In genomic region chr3:35703528-35704327, GRCm38 (mm10) we compare ENCODE assay signal across 23 mouse cellular contexts. TPM values are rescaled to one million over a fixed set of nuclear protein-coding genes. Genes with fewer than 3 reads are reported as not detected.
A peak's percentile ranks its signal among the peaks of the same experiment; 100 is the strongest.
DNase-seq lines count a peak whose midpoint lies in the region; ATAC-seq and TF ChIP-seq lines count a peak whose summit lies in the region.
"Had no signal": no experiment of that assay in that cellular context is flagged by ENCODE, and none has a peak within 500 bp of the region (broad histone marks: within the 10 kb centered on the region; RNA-seq: fewer than 3 reads in every experiment).

No protein-coding gene starts in this region.

- H3K4me2 ChIP-seq in lung, postnatal 0 days (replicated peaks; ENCODE audit: low read depth, low read length) = no peak overlapping the region
- H3K4me2 ChIP-seq in intestine, embryonic 16.5 days (ENCODE audit: low read depth, low read length) = no peak overlapping the region
- H3K4me2 ChIP-seq: embryonic facial prominence, embryonic 12.5 days; embryonic facial prominence, embryonic 15.5 days; hindbrain, embryonic 12.5 days; hindbrain, embryonic 15.5 days had no signal

- TF ChIP-seq CTCF in lung, postnatal 0 days (IDR thresholded peaks at IDR 0.05) = no peak

- H3K4me3 ChIP-seq in lung, postnatal 0 days (ENCODE audit: low read depth, low read length) = no peak overlapping the region
- H3K4me3 ChIP-seq in intestine, embryonic 16.5 days (ENCODE audit: low read length) = no peak overlapping the region
- H3K4me3 ChIP-seq: embryonic facial prominence, embryonic 12.5 days; embryonic facial prominence, embryonic 15.5 days; gastrocnemius, adult 2 months; hindbrain, embryonic 12.5 days; hindbrain, embryonic 15.5 days had no signal

- H3K9me3 ChIP-seq in lung, postnatal 0 days (ENCODE audit: low read length) = no peaks in the 10 kb centered on the region
- no peaks in the 10 kb centered on the region for H3K9me3 ChIP-seq in intestine, embryonic 16.5 days (ENCODE audit: control insufficient read depth, low read length)
- H3K9me3 ChIP-seq: embryonic facial prominence, embryonic 12.5 days; embryonic facial prominence, embryonic 15.5 days; hindbrain, embryonic 12.5 days; hindbrain, embryonic 15.5 days had no signal

- 63% methylated on average over 8 of the region's 8 CpGs for WGBS in lung, postnatal 0 days
- 59% methylated on average over 8 of the region's 8 CpGs for WGBS in intestine, embryonic 16.5 days

- peak; percentile 4 for DNase-seq in adrenal gland, postnatal 25 days
- no peak for DNase-seq in adrenal gland, postnatal 4 days (ENCODE audit: low spot score in 2 of 2)
- peak; percentile 31 for DNase-seq in lung, postnatal 0 days (ENCODE audit: low spot score)
- DNase-seq in lung, postnatal 25 days (ENCODE audit: low spot score) = no peak
- DNase-seq in c-Kit-positive CD71-positive TER-119-positive erythroid progenitor cells, embryonic 14.5 days (ENCODE audit: low spot score) = no peak
- no peak for DNase-seq in gastrocnemius, adult 8-10 months (ENCODE audit: low spot score in 2 of 2)
- DNase-seq: B cell, adult 2 months; cerebellum, adult 18-20 months; cerebellum, adult 9-10 months; cerebellum, postnatal 25 days; forebrain, postnatal 0 days; gastrocnemius, adult 2 months; gastrocnemius, postnatal 25 days; heart, adult 18-20 months; kidney, adult 11 months; kidney, adult 9 months had no signal

- H3K27ac ChIP-seq in lung, postnatal 0 days (ENCODE audit: low read length) = no peak overlapping the region
- H3K27ac ChIP-seq in intestine, embryonic 16.5 days (ENCODE audit: low read length) = peak overlapping the region; percentile 23; the same call in 1 of the 2 replicates
- H3K27ac ChIP-seq: embryonic facial prominence, embryonic 12.5 days; embryonic facial prominence, embryonic 15.5 days; gastrocnemius, adult 2 months; hindbrain, embryonic 12.5 days; hindbrain, embryonic 15.5 days had no signal

- H3K27me3 ChIP-seq in lung, postnatal 0 days (replicated peaks; ENCODE audit: insufficient read depth, low read length) = no peaks in the 10 kb centered on the region
- no peaks in the 10 kb centered on the region for H3K27me3 ChIP-seq in intestine, embryonic 16.5 days (replicated peaks; ENCODE audit: control insufficient read depth, insufficient read depth, low read length)
- H3K27me3 ChIP-seq: embryonic facial prominence, embryonic 12.5 days; embryonic facial prominence, embryonic 15.5 days; hindbrain, embryonic 12.5 days; hindbrain, embryonic 15.5 days had no signal

- H3K36me3 ChIP-seq in lung, postnatal 0 days (ENCODE audit: insufficient read depth, low read length) = no peaks in the 10 kb centered on the region
- H3K36me3 ChIP-seq in intestine, embryonic 16.5 days (ENCODE audit: control insufficient read depth, insufficient read depth, low read length) = no peaks in the 10 kb centered on the region
- H3K36me3 ChIP-seq: embryonic facial prominence, embryonic 12.5 days; embryonic facial prominence, embryonic 15.5 days; hindbrain, embryonic 12.5 days; hindbrain, embryonic 15.5 days had no signal

- no peak overlapping the region for H3K9ac ChIP-seq in lung, postnatal 0 days (replicated peaks; ENCODE audit: low read depth)
- no peak overlapping the region for H3K9ac ChIP-seq in intestine, embryonic 16.5 days (ENCODE audit: low read depth, low read length)
- H3K9ac ChIP-seq: embryonic facial prominence, embryonic 12.5 days; embryonic facial prominence, embryonic 15.5 days; forebrain, postnatal 0 days; hindbrain, embryonic 12.5 days; hindbrain, embryonic 15.5 days had no signal

- no peak for TF ChIP-seq EP300 in lung, postnatal 0 days (IDR thresholded peaks at IDR 0.05)

- peak; percentile 55; the same call in 1 of the 2 replicates for ATAC-seq in lung, postnatal 0 days
- ATAC-seq in intestine, embryonic 16.5 days = peak; percentile 84
- ATAC-seq: activated CD4-positive, CD25-positive, alpha-beta regulatory T cell, adult 4 months; forebrain, embryonic 14.5 days; forebrain, postnatal 0 days had no signal

- no peaks in the 10 kb centered on the region for H3K4me1 ChIP-seq in lung, postnatal 0 days (ENCODE audit: insufficient read depth, low read depth, low read length)
- no peaks in the 10 kb centered on the region for H3K4me1 ChIP-seq in intestine, embryonic 16.5 days (ENCODE audit: control insufficient read depth, insufficient read depth, low read length)
- H3K4me1 ChIP-seq: embryonic facial prominence, embryonic 12.5 days; embryonic facial prominence, embryonic 15.5 days; hindbrain, embryonic 12.5 days; hindbrain, embryonic 15.5 days had no signal

RNA-seq across cellular contexts. Expression of gene Atp11b, which starts 50.2 kb away (rescaled TPM):
- total RNA-seq in adrenal gland, postnatal 25 days (2021) = 61.0 and 62.1 TPM in 2 replicates
- 10 to 100 TPM; 41.2 to 47.2 TPM for total RNA-seq in adrenal gland, postnatal 4 days (2021)
- 18.0 and 20.4 TPM in 2 replicates for polyA plus RNA-seq in lung, postnatal 0 days (2015; fragmentation: Nextera tagmentation; extraction: Ambion mirVana)
- 34.6 and 45.9 TPM in 2 replicates for polyA plus RNA-seq in intestine, embryonic 16.5 days (2015; fragmentation: Nextera tagmentation; extraction: Ambion mirVana)
- 10 to 100 TPM; 14.6 to 16.8 (median 14.8) TPM for total RNA-seq in gastrocnemius, adult 8-10 months (2022)

Comparison
In these comparisons a context has a peak if more than half of its experiments do, and no peak if none do; other contexts are left out.
1. DNase-seq: peak in adrenal gland, postnatal 25 days (single experiment) and lung, postnatal 0 days (single experiment); none in adrenal gland, postnatal 4 days (0 of 2), lung, postnatal 25 days (single experiment), c-Kit-positive CD71-positive TER-119-positive erythroid progenitor cells, embryonic 14.5 days (single experiment) and gastrocnemius, adult 8-10 months (0 of 2).